Mouse (Mus musculus) liver, adult 2 months (tissue): ENCODE data around the gene Rccd1. TPM values are rescaled to one million over a fixed set of nuclear protein-coding genes. Genes with fewer than 3 reads are reported as not detected.

Experiments used
- DNase-seq: peaks from one replicate; pipeline ENCODE4 v3.0.0-alpha.2; 2011; ENCODE audit warnings: low read depth, low spot score; ENCODE audit errors: extremely low read depth
- H3K27ac ChIP-seq: fragments of 200-500 bp; replicated peaks from 2 replicates; pipeline ENCODE4 v1.5.1; 2012; ENCODE audit warnings: low read depth, mild to moderate bottlenecking, control low read depth, inconsistent platforms, low read length; ENCODE audit not compliant: insufficient read depth
- H3K27me3 ChIP-seq: fragments of 200-500 bp; 2 replicates; pipeline ENCODE4 v1.6.1; 2012; ENCODE audit warnings: mild to moderate bottlenecking, moderate library complexity, low read length, inconsistent platforms; ENCODE audit not compliant: control insufficient read depth, insufficient read depth
- H3K36me3 ChIP-seq: fragments of 200-500 bp; 2 replicates; pipeline ENCODE4 v1.6.1; 2012; ENCODE audit warnings: low read length, inconsistent platforms; ENCODE audit not compliant: control insufficient read depth, insufficient read depth
- H3K4me1 ChIP-seq: fragments of 200-500 bp; 2 replicates; pipeline ENCODE4 v1.6.1; 2011; ENCODE audit warnings: low read length; ENCODE audit not compliant: control insufficient read depth, insufficient read depth
- H3K4me3 ChIP-seq: fragments of 200-500 bp; 2 replicates; pipeline ENCODE4 v1.5.1; 2011; ENCODE audit warnings: low read depth, mild to moderate bottlenecking, control low read depth, low read length, moderate library complexity; ENCODE audit not compliant: insufficient read depth
- H3K79me2 ChIP-seq: fragments of 200-500 bp; 2 replicates; pipeline ENCODE4 v1.6.1; 2012; ENCODE audit warnings: inconsistent platforms, mild to moderate bottlenecking, low read length, moderate library complexity; ENCODE audit not compliant: control insufficient read depth, insufficient read depth
- H3K9ac ChIP-seq: fragments of 200-500 bp; 2 replicates; pipeline ENCODE4 v1.6.1; 2012; ENCODE audit warnings: low read depth, mild to moderate bottlenecking, control low read depth, inconsistent platforms, low read length
- CTCF ChIP-seq: fragments of 200-500 bp; IDR thresholded peaks from 2 replicates; pipeline ENCODE4 v1.5.1; 2011; ENCODE audit warnings: low read depth, low read length, control low read depth
- POLR2A ChIP-seq: fragments of 200-500 bp; IDR thresholded peaks from 2 replicates; pipeline ENCODE4 v1.6.1; 2011; ENCODE audit warnings: low read length, control low read depth; ENCODE audit not compliant: insufficient read depth; ENCODE audit errors: extremely low read depth
- WGBS: fragments of 180-500 bp; shearing (Covaris S2); methylation state at CpG from one replicate; pipeline ENCODE4 v1.1.7; 2018; 5-methylcytosine and 5-hydroxymethylcytosine counted together
- polyA plus RNA-seq: library from polyadenylated mRNA; depleted of rRNA; stranded (reverse); fragments of >200 nt; gene quantifications from 2 replicates; pipeline ENCODE4 v1.2.3, GENCODE M21; 2012
- total RNA-seq: library from RNA; depleted of rRNA; stranded (reverse); fragments of >200 nt; gene quantifications from 2 replicates; pipeline ENCODE4 v1.2.3, GENCODE M21; 2014

The Rccd1 gene
- total and polyA plus RNA-seq, 2 experiments = 1.2 to 3.8 TPM

DNA sequence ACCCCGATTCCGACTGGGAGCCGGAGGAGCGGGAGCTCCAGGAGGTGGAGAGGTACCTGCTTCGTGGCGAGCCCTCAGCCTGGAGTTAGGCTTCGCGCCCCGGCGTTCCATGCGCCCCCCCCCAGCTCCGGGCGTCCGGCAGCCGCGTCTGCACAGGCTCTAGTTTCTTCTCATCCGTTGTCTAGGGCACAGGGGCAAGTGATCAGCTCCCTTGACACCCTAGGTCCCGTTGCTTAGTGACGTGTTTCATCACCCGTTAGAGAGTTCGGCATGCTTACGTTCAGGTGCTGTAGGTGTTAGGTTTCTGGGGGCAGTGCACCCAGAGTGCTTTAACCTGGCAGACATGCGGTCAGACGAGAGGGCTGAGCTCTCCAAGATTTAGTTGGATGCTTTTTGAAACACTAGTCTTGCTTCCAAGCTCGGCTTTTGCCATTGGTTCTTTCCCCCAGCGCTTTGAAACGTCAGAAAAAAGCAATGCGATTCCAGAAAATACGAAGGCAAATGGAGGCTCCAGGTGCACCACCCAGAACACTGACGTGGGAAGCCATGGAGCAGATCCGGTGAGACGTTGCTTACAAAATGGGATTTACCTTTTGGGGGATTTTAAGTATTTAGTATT, 62.8 kb downstream of the Rccd1 start:
- Histone ChIP-seq H3K4me3 (peak overlapping the region; percentile 90), H3K27me3 (no peaks in the 10 kb centered on the region), H3K27ac (peak overlapping the region; percentile 72), H3K36me3 (peaks cover 8% of the 10 kb centered on the region; the same call in 1 of the 2 replicates), H3K9ac (peak overlapping the region; percentile 88), H3K4me1 (no peaks in the 10 kb centered on the region; the same call in 1 of the 2 replicates), H3K79me2 (peaks cover 8% of the 10 kb centered on the region; the same call in 1 of the 2 replicates)
- WGBS = 1% methylated on average over 32 of the region's 32 CpGs
- no peak for TF ChIP-seq POLR2A
- no peak for TF ChIP-seq CTCF
- peak; percentile 37 for DNase-seq

DNA sequence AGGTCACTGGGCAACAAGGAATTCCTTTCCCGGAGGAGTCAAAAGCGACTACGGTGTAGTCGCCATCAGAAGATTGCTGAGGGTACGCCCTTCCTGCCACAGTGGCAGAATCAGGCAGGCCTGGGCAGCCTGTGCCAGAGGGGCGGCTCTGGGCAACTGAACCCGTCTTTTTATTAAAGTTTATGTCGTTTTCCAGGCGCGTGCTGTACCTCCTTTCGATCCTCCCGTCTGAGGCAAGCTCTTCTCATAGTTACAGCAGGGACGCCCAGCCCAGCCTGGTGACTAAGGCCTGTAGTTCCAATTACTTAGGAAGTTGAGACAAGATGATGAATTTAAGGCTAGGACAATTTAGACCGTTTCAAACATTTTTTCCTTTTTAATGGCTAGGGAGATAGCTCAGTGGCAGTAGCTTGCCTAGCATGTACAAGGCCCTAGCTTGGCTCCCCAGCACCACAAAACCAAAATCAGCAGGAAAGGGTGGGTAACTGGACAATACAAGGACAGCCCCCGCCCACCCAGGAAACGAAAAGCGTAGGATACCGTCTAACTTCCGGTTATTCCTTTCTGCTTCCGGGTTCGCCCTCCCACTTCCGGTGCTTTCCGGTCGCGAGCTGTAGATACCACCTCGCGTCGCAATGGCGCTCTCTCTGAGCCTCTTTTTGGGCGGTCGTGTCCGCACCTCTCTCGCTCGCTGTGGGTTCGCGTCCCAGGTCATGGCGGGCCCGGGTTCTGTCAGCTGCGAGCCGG, 63.5 kb downstream of the Rccd1 start, which contains the start of gene Ngrn:
TSS of gene Ngrn (plus strand) at position 591 of the 747 bp plus-strand sequence.
- Histone ChIP-seq H3K27me3 (no peaks in the 10 kb centered on the region), H3K27ac (peak within 1 kb of the TSS; percentile 72), H3K9ac (peak within 1 kb of the TSS; percentile 88), H3K4me1 (no peaks in the 10 kb centered on the region; the same call in 1 of the 2 replicates), H3K4me3 (peak within 1 kb of the TSS; percentile 90), H3K79me2 (peaks cover 8% of the 10 kb centered on the region; the same call in 1 of the 2 replicates), H3K36me3 (peaks cover 8% of the 10 kb centered on the region; the same call in 1 of the 2 replicates)
- peak; percentile 75 for DNase-seq
- 27% methylated on average over 40 of the region's 40 CpGs for WGBS
- peak; percentile 2; the same call in 1 of the 2 replicates for TF ChIP-seq CTCF
- peak; percentile 80 for TF ChIP-seq POLR2A

DNA sequence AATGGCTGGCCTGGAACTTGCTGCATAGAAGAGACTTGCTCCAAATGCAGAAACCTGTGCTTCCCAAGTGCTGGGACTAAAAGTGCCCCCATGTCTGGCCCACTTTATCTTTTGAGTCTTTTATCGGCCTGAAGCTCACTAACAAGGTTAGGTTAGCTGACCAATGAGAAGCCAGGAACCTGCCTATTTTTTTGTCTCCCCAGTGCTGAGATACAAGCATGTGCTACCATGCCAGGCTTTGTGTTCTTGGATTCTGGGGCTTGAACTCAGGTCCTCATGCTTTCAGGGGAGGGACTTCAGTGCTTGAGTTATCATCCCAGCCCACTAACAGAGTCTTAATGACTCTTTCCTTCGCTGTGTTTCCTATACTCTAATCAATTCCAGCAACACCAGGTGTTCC, 66.5 kb downstream of the Rccd1 start:
- no peak for TF ChIP-seq CTCF
- TF ChIP-seq POLR2A = no peak

DNA sequence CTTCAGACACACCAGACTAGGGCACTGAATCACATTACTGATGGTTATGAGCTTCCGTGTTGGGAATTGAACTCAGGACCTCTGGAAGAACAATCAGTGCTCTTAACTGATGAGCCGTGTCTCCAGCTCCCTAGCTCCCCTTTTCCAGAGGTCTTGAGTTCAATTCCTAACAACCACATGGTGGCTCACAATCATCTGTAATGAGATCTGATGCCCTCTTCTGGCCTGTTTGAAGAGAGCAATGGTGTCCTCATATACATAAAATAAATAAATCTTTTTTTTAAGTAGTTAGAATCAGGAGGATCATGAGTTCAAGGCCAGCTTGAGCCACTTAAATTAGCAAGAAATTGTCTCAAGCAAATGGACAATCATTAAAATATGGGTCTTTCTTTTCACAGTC, 68.3 kb downstream of the Rccd1 start:
- no peaks in the 10 kb centered on the region for H3K79me2 ChIP-seq
- no peak overlapping the region for H3K9ac ChIP-seq
- TF ChIP-seq CTCF = no peak
- no peak for TF ChIP-seq POLR2A
- no peak overlapping the region for H3K4me3 ChIP-seq
- WGBS = 75% methylated on average over 2 of the region's 2 CpGs
- no peaks in the 10 kb centered on the region for H3K36me3 ChIP-seq
- DNase-seq = no peak
- H3K27ac ChIP-seq = no peak overlapping the region
- no peaks in the 10 kb centered on the region for H3K27me3 ChIP-seq
- H3K4me1 ChIP-seq = no peaks in the 10 kb centered on the region

More for the DNA sequence above, 66.5 kb downstream of the Rccd1 start:
- no peak overlapping the region for H3K9ac ChIP-seq
- WGBS = 71% methylated on average over 2 of the region's 2 CpGs
- DNase-seq = no peak
- H3K36me3 ChIP-seq = no peaks in the 10 kb centered on the region
- H3K4me3 ChIP-seq = no peak overlapping the region
- H3K27ac ChIP-seq = no peak overlapping the region
- H3K27me3 ChIP-seq = no peaks in the 10 kb centered on the region
- H3K4me1 ChIP-seq = no peaks in the 10 kb centered on the region; the same call in 1 of the 2 replicates
- H3K79me2 ChIP-seq = peaks cover 8% of the 10 kb centered on the region; the same call in 1 of the 2 replicates

DNA sequence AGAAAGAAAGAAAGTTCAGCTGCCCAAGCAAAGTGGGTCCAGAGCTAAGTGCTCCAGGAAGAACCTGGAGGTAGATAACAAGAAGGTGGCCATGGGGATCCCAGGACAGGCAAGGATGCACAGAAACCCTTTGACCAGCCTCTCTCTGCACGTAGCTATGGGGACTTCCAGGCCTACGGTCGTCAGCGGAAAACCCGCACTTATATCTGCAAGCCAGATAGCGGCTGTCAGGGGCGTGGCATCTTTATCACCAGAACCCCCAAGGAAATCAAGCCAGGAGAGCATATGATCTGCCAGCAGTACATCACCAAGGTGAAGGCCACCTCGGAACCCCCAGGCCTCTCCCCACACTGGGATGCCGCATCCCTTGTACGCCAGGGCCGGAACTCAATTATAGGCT, 71.4 kb downstream of the Rccd1 start:
- WGBS = 84% methylated on average over 11 of the region's 11 CpGs
- DNase-seq = no peak
- no peak overlapping the region for H3K9ac ChIP-seq
- no peaks in the 10 kb centered on the region for H3K36me3 ChIP-seq
- TF ChIP-seq CTCF = no peak
- TF ChIP-seq POLR2A = no peak
- H3K4me1 ChIP-seq = no peaks in the 10 kb centered on the region
- no peaks in the 10 kb centered on the region for H3K79me2 ChIP-seq
- H3K4me3 ChIP-seq = no peak overlapping the region
- no peaks in the 10 kb centered on the region for H3K27me3 ChIP-seq
- no peak overlapping the region for H3K27ac ChIP-seq
